Mouse (Mus musculus) T-helper 2 cell (primary cell): ENCODE results near the gene Neurl4.

ENCODE experiments used
- in situ Hi-C: fragments of 300-600 bp; cut with MboI, MseI; formaldehyde crosslinking; loops from one replicate; pipeline ENCODE4 v1.15.1; 2025; ENCODE audit warnings: high pct_unique_total_duplicates

Neurl4 gene

DNA sequence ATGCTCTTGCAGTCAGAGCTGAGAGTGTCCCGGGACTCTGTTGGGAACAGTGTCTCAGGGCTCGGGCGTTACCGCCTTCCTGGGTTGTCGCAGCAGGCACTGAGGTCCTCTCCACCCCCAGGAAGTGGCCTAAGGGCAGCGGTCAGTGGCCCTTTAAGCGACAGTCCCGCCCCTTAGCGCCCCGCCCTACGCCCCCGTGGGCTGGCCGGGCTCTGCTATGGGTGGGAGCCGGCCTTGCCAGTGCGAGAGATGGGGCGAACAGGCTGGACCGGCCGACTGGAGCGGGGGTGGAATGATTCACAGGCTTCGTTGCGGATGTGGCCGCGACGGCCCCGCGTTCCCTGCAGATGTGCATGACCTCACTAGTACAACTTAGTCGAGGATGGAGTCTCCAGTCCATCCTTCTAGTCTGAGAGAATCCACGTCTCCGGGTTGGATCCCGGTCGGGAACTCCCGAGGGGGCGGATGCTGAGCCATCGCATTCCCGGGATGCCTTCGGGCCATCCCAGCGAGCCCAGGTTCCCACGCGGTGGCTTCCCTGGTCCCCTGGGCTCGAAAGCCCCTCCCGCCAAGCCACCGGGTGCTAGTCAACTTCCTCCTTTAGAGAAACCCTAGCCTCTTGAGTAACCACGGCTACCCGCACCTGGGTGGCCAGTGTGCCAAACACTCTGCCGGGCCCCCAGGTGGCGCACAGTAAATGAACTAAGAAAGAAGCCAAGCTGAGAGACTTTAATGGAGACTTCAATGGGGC is 19.8 kb upstream of the Neurl4 start, which contains the start of gene Kctd11:
TSS of gene Kctd11 (minus strand) at position 554 of the 751 bp plus-strand sequence.
- in situ Hi-C loops, result no loop called here

DNA sequence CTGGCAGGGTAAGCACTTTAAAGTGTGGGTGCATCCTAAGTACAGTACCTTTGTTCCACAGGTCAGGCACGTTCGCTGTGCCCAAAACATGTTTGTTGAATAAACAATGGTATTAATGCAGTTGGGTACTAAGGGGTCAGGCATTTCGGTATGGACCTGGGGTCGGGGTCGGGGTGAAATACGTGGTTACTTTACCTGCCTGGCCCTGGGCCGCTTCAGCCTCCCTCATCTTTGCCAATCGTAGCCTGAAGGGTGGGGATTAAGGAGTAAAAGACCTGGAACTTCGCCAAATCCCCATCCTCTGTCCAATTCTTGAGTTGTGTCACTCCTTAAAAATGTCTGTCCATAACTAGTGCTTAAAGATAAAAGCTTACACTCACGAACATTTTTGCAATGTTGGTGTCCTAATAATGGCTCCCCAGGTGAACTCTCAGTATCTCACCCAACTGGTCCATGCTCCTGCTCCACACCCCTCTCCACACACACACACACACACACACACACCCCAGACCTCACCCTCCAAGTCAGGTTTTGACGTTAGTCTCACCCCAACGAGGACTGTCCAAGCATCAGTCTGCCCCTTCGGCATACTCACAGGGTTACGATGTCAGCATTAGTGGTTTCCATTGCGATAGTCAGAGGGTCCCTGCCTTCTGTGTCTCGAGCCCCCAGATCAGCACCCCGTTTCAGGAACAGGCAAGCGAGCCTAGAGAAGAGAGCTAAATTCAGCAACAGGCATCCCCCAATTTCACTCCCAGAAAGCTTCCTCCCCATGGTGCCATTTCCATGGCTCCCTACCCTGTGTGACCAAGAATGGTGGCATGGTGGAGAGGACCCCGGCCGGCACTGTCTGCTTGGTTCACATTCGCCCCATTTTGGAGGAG is 18.8 kb upstream of the Neurl4 start:
- in situ Hi-C loops, result no loop called here

DNA sequence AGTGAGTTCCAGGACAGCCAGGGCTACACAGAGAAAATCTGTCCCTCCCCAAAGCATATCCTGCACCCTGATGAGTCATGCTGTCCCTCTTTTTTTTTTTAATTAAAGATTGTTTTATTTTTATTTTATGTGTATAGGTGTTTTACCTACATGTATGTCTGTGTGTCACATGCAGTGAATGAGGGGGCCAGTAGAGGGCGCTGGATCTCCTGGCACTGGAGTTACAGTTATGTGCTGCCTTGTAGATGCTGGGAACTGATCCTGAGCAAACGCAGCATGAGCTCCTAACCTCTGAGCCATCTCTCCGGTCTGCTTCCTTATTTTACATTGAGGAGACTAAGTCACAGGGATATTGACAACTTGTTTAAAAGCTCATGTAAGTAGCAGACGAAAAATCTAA is 17.8 kb upstream of the Neurl4 start:
- in situ Hi-C loops, result no loop called here

DNA sequence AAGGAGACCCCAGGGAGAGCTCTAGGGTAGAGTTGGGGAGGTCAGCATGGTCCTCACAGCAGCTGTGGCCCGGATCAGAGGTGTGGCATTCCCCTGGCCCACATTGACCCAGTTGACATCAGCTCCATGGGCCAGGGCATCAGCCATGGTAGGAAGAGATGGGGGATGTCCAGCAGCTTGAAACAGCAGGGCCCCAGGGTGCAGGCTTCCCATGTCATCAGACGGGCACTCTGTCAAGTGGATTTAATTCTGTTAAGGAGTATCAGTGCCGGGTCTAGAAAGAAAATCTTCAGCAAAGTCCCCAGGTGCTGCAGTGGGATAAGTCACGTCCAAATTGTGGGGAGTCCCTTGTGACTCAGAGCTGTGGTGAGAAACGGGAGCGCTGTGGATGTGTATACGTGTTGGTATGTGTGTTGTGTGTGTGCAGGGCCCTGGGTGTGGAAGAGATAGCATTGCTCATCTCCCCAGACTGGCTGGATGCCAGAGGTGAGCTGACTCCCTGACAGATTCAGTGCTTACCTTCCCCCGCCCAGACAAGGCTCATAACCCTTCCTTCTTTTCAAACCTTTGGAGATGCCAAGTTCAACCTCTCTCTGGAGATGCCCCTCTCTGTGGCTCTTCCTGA is 17.2 kb upstream of the Neurl4 start:
- in situ Hi-C loops, result no loop called here

DNA sequence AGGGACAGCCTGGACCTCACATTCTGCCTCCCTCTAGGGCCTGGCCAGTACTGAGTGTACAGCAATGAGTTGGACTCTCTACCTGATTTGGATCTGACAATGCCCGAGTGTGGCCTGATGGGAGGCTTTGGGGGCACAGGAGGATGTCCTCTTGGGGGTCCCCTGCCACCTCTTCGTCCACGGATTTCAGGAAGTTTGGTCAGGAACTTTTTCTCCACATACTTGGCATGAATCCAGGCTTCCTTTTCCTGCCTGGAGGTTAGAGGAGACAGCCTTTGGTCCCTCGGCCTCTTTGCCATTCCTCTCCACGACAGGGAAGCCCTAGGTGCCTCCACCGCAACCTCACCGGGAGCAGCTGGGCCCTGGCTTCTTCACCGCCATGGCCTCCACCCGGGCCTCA is 16.6 kb upstream of the Neurl4 start:
- in situ Hi-C loops, result no loop called here

DNA sequence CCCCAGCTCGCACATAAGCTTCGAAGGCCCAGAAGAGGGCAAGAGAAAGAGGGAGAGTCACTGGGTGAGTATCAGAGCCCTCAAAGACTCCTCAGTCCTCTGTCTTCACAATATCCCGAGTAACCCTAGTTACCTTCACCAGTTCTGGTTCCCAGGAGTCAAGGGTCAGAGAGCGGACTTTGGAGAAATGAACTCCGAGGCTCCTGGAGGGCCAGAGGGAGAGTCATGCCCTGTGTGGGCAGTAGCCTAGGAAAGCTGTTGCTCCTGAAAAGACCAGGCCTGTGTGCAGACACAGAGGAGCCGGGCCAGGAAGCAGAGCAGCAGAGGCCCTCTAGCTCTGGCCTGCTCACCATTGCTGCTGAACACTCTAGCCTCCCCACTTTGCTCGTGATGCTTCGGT is 16.2 kb upstream of the Neurl4 start:
- in situ Hi-C loops, result no loop called here

DNA sequence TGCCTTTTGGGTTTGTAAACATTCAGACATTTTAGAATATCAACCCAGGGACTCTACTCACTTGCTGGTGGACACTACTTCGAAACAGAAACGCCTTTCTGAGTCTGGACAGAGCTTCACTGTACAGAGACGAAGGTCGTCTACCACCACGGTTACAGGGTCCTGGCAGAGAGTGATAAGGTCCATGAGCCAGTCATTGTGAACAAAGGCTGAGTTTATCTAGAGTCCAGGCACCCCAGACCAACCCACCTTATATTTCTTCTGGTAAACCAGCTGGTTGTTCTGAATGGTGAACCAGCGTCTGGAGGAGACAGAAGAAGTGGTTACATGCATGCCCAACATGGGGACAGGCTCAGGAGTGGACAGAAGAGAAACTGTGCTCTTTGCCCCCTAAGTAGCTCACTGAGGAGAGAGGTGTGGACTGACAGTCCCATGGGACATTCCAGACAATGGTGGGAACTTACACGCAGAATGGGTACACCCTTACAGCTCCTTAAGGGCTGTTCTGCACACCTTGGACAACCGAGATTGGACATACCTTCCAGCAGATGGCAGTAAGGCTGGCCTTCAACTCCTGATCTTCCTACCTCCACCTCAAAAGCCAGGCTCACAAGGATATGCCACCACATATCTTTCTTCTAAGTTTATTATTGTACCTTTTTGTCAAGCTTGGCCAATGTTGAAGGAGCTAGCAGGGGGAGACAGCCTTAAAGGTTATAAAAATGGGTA is 13.8 kb upstream of the Neurl4 start:
- in situ Hi-C loops, result no loop called here

DNA sequence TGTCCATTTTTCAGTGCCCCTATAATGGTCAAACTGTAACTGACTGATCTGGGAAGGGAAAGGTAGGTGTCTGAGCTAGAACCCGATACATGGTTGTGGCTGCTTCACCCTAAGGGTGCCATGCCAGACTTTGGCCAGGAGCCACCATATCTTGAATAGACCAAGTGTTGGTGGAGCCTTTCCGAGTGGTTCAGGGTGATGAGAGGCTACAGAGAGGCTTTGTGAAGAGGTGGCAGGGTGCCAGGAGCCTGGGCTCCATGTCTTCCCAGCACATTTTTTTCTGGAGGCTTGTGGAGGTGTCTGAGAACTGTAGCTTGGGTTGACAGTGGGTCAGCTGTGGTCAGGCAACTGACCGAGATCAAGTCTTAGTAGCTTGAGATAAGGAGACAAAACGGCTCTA is 9.4 kb upstream of the Neurl4 start:
- in situ Hi-C loops, result no loop called here

DNA sequence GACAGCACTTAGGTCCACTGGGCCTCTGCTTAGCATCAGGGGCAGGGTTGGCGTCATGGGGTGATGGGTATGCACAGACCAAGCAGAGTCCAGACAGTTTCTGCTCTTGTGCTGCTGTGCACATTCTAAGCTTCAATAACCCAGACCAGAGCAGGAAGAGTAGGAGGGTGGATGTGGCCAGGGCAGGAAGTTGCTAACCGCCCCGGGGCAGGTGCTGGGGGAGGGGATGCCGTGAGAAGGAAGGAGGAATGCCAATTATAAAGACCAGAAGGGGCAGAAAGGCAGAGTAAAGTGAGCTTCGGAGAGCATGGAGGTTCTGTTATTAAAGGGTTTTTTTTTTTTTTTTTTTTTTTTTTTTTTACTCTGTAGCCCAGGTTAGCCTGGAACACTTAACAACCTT is 6.2 kb upstream of the Neurl4 start:
- in situ Hi-C loops, result no loop called here

DNA sequence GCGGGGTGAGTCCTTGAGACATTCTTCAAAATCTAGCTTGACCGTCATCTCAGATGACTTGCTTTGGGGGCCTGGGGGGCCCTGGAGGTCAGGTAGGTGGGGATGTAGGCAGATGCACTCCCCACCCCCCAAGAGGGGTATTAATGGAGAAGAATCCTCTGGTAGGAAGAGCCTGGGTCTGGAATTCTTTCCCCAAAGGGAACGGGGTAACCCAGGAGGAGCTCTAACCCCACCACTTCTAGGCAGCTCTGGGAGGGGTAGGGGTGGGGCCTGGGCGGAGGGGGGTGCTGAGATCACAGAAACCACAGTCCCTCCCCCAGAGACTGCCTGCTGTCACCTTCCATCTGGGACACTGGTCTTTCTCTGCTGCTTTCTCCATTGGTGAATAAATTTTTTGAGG is 5.6 kb upstream of the Neurl4 start, which contains the start of gene Acap1:
TSS of gene Acap1 (minus strand) at position 249 of the 400 bp plus-strand sequence.
- in situ Hi-C loops, result no loop called here

DNA sequence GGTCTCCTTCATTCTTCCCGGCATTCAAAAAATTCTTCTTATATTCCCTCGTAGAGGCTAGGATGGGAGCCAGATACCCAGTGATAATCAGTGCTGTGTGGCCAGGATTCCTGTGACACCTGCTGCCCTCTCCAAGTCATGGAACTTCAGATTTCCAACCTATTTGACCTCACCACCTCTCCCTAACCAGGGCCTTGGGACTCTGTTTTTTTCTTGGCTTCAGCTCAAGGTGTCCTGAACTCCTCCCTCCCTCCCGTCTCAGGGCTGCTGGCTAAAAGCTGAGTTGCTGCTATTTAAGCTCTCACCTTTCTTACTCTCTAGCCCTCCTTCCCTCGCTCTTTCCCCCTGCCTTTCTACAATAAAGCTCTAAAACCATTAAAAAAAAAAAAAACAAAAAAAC is 1.0 kb upstream of the Neurl4 start:
- in situ Hi-C loops, result no loop called here

DNA sequence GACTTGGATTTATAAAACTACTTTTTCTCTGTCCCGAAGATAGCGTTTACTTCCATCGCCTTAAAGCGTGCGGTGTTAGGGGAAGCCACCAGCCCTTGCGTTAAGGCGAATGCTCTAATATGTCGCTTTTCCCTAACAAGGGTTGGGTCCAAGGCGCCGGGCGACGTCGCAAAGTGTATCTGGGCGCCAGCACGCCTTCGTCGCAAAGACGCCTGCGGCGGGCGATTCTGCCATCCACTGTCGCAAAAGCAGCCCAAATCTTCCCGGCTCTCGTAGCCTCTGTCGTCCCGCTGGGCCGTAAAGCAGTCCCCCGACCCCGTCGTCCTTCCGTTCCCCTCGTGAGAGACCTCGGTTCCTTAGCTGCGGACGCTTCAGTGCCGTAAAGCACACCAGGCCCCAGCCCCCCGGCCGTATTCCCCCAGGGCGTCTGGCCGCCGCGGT is 554 bp downstream of the Neurl4 start:
- in situ Hi-C loops, result no loop called here

DNA sequence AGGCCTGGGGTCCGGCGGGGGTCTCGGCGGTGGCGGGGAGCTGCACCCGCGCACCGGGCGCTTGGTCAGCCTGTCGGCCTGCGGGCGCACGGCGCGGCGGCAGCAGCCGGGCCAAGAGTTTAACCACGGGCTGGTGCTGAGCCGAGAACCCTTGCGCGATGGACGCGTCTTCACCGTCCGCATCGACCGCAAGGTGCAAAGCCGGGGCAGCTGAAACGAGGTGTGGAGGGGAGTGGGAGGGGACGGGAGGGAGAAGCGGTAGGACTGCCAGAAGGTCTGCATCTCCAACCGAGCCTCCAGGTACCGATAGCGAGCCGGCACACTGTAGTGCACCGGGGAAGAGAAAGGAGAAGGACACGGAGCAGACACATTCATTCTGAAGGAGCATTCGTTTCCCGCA is 1.1 kb downstream of the Neurl4 start:
- in situ Hi-C loops, result no loop called here

DNA sequence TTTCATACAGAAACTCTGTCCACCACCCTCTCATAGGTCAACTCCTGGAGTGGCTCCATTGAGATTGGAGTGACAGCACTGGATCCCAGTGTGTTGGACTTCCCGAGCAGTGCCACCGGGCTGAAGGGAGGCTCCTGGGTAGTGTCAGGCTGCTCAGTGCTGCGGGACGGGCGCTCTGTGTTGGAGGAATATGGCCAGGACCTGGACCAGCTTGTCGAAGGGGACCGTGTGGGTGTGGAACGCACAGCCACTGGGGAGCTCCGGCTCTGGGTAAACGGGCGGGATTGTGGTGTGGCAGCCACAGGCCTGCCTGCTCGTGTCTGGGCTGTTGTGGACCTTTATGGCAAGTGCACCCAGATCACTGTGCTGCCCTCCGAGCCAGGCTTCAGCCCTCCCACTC is 2.1 kb downstream of the Neurl4 start:
- in situ Hi-C loops, result no loop called here

DNA sequence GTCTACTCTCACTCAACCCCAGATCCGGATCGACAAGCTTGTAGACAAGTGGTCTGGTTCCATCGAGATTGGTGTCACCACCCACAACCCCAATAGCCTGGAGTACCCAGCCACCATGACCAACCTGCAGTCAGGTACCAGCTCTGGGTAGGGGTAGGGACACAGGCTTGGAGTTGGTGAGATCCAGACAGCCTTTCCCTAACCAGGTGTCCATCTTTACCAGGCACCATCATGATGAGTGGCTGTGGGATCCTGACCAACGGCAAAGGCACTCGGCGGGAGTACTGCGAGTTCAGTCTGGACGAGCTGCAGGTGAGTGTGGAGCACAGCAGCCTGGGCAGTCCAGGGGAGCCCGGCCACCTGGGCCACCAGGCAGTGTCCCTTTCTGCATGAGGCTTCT is 3.4 kb downstream of the Neurl4 start:
- in situ Hi-C loops, result no loop called here

DNA sequence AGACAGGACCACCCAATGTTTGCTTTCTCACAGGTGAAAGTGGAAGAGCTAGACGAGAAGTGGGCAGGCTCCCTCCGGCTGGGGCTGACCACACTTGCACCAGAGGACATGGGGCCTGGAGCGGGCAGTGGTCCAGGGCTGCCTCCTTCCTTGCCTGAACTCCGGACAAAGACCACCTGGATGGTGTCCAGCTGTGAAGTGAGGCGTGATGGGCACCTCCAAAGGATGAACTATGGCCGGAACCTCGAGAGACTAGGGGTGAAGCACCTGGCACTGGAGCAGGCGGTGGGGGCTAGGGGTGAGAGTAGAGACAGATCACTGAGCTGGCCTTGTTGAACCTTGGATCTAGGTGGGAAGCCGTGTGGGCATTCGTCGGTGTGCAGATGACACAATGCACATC is 7.8 kb downstream of the Neurl4 start:
- in situ Hi-C loops, result no loop called here

DNA sequence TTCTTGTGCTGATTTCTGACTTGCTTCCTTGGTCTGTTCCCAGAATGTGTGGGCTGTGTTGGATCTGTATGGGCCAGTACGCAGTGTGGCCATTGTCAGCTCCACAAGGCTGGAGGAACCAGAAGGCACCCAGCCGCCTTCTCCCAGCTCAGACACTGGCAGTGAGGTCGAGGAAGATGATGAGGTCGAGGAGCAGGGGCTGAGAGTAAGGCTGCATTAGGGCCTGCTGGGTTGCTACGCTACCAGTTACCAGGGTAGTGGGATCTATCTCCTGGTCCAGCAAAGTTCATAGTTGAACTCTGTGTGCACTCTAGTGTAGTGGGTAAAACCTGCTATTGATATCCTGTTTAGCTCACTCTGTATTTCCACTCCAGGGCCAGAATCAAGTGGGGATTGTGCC is 8.3 kb downstream of the Neurl4 start:
- in situ Hi-C loops, result no loop called here

DNA sequence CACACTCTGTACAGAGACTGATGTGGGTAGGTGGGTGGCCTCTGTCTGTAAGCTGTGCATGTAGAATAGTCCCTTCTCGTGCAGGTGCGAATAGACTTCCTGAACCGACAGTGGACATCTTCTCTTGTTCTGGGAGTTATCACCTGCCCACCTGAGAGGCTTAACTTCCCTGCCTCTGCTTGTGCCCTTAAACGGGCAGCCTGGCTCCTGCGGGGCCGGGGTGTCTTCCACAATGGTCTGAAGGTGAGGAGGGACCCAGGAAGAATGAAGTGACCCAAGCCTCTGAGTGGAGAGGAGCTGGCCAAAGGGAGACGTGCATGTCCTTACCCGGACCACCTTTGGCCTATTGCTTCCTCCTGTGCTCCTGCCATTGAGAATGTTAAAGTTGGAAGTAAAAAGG is 9.3 kb downstream of the Neurl4 start:
- in situ Hi-C loops, result no loop called here

DNA sequence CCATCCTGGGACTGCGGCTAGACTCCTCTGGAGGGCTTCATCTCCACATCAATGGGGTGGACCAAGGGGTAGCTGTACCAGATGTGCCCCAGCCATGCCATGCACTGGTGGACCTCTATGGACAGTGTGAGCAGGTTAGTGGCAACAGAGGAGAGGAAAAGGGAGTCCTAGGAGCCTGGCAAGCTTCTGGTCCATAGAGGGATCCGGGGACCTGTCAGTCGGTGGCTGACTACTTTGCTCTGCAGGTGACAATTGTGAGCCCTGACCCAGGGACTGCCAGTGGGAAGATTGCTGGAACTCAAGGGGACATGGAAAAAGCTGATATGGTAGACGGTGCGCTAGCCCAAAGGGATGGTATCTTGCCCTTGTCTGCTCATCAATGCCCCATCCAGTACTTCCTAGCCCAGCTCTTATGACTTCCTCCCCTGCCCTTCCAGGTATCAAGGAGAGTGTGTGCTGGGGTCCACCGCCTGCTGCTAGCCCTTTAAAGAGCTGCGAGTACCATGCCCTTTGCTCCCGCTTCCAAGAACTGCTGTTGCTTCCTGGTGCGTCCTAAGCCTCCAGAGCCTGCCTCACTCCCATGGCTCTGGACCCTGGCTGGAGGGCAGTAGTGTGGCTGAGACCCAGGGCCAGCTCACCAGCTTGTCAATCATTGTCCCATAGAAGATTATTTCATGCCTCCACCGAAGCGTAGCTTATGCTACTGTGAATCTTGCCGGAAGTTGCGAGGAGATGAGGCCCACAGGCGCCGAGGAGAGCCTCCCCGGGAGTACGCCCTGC is 10.1 kb downstream of the Neurl4 start:
- in situ Hi-C loops, result no loop called here

DNA sequence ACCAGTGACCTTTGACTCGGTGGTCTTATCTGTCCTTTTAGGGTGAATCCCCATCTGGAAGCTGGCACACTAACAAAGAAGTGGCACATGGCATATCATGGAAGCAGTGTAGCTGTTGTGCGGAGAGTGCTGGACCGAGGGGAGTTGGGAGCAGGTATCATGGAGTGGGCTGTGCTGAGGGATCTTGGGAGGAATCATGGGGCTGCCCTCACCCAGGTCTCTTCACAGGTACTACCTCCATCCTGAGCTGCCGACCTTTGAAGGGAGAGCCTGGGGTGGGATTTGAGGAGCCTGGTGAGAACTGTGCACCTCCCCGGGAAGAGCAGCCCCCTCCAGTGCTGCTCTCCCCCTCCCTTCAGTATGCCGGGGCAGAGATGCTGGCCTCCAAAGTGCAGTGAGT is 10.8 kb downstream of the Neurl4 start:
- in situ Hi-C loops, result no loop called here
